Mouse (Mus musculus): ENCODE results near the gene Rnd2. TPM values are rescaled to one million over a fixed set of nuclear protein-coding genes. Genes with fewer than 3 reads are reported as not detected.
"Not testable (repeated sequence)": the region's sequence is repeated elsewhere in the genome, so short reads cannot be mapped to it uniquely, and the experiment has no call there.

Rnd2 gene
- polyA plus RNA-seq, 1 experiment: 4.3 TPM

GRCm38 (mm10) chr11:101472336-101472735 is 7.5 kb downstream of the Rnd2 start:
- peaks cover 10% of the 10 kb centered on the region for H3K4me1 ChIP-seq (replicated peaks; ENCODE audit: control insufficient read depth, insufficient read depth, low read length)
- H3K36me3 ChIP-seq (ENCODE audit: control insufficient read depth, insufficient read depth, low read length): no peaks in the 10 kb centered on the region
- WGBS: 86% methylated on average over 7 of the region's 7 CpGs
- no peaks in the 10 kb centered on the region for H3K27me3 ChIP-seq (ENCODE audit: control insufficient read depth, insufficient read depth, low read length)
- TF ChIP-seq CTCF (IDR thresholded peaks at IDR 0.05; ENCODE audit: borderline replicate concordance, control insufficient read depth, extremely low read depth, insufficient read depth, low read length, poor library complexity) (no peak), POLR2A (IDR thresholded peaks at IDR 0.05; ENCODE audit: control insufficient read depth, extremely low read depth, insufficient read depth, low read length, poor library complexity) (no peak)
- H3K4me3 ChIP-seq (ENCODE audit: control insufficient read depth, insufficient read depth, low read length): no peak overlapping the region
- no peak overlapping the region for H3K27ac ChIP-seq (ENCODE audit: control insufficient read depth, insufficient read depth, low read length)
- no peak for DNase-seq

- H3K36me3 ChIP-seq (ENCODE audit: control insufficient read depth, insufficient read depth, low read length); DNase-seq; H3K4me3 ChIP-seq (ENCODE audit: control insufficient read depth, insufficient read depth, low read length); H3K27ac ChIP-seq (ENCODE audit: control insufficient read depth, insufficient read depth, low read length); H3K4me1 ChIP-seq (replicated peaks; ENCODE audit: control insufficient read depth, insufficient read depth, low read length); H3K27me3 ChIP-seq (ENCODE audit: control insufficient read depth, insufficient read depth, low read length): not testable (repeated sequence)
- 74% methylated on average over 1 of the region's 1 CpGs for WGBS
Observed at GRCm38 (mm10) chr11:101473686-101474085, 8.9 kb downstream of the Rnd2 start.

GRCm38 (mm10) chr11:101474298-101474697 is 9.5 kb downstream of the Rnd2 start:
- no peaks in the 10 kb centered on the region for H3K4me1 ChIP-seq (replicated peaks; ENCODE audit: control insufficient read depth, insufficient read depth, low read length)
- no peak for TF ChIP-seq CTCF (IDR thresholded peaks at IDR 0.05; ENCODE audit: borderline replicate concordance, control insufficient read depth, extremely low read depth, insufficient read depth, low read length, poor library complexity)
- TF ChIP-seq POLR2A (IDR thresholded peaks at IDR 0.05; ENCODE audit: control insufficient read depth, extremely low read depth, insufficient read depth, low read length, poor library complexity): no peak

GRCm38 (mm10) chr11:101476361-101476760 is 11.6 kb downstream of the Rnd2 start:
- H3K4me3 ChIP-seq (ENCODE audit: control insufficient read depth, insufficient read depth, low read length); DNase-seq; H3K4me1 ChIP-seq (replicated peaks; ENCODE audit: control insufficient read depth, insufficient read depth, low read length); H3K27me3 ChIP-seq (ENCODE audit: control insufficient read depth, insufficient read depth, low read length); H3K36me3 ChIP-seq (ENCODE audit: control insufficient read depth, insufficient read depth, low read length); H3K27ac ChIP-seq (ENCODE audit: control insufficient read depth, insufficient read depth, low read length): not testable (repeated sequence)
- WGBS: 94% methylated on average over 4 of the region's 4 CpGs

More at GRCm38 (mm10) chr11:101474298-101474697, 9.5 kb downstream of the Rnd2 start:
- DNase-seq: no peak
- Histone ChIP-seq H3K4me3 (ENCODE audit: control insufficient read depth, insufficient read depth, low read length) (no peak overlapping the region), H3K27ac (ENCODE audit: control insufficient read depth, insufficient read depth, low read length) (no peak overlapping the region), H3K27me3 (ENCODE audit: control insufficient read depth, insufficient read depth, low read length) (no peaks in the 10 kb centered on the region), H3K36me3 (ENCODE audit: control insufficient read depth, insufficient read depth, low read length) (no peaks in the 10 kb centered on the region)
- 87% methylated on average over 5 of the region's 5 CpGs for WGBS

- Histone ChIP-seq H3K36me3 (ENCODE audit: control insufficient read depth, insufficient read depth, low read length) (no peaks in the 10 kb centered on the region), H3K4me1 (replicated peaks; ENCODE audit: control insufficient read depth, insufficient read depth, low read length) (no peaks in the 10 kb centered on the region), H3K27ac (ENCODE audit: control insufficient read depth, insufficient read depth, low read length) (no peak overlapping the region), H3K27me3 (ENCODE audit: control insufficient read depth, insufficient read depth, low read length) (no peaks in the 10 kb centered on the region), H3K4me3 (ENCODE audit: control insufficient read depth, insufficient read depth, low read length) (no peak overlapping the region)
- TF ChIP-seq POLR2A (IDR thresholded peaks at IDR 0.05; ENCODE audit: control insufficient read depth, extremely low read depth, insufficient read depth, low read length, poor library complexity) (no peak), CTCF (IDR thresholded peaks at IDR 0.05; ENCODE audit: borderline replicate concordance, control insufficient read depth, extremely low read depth, insufficient read depth, low read length, poor library complexity) (no peak)
- DNase-seq: no peak
- 56% methylated on average over 4 of the region's 4 CpGs for WGBS
Observed at GRCm38 (mm10) chr11:101477194-101477551, 12.4 kb downstream of the Rnd2 start.

GRCm38 (mm10) chr11:101477552-101478211 is 12.9 kb downstream of the Rnd2 start:
- 89% methylated on average over 10 of the region's 10 CpGs for WGBS

GRCm38 (mm10) chr11:101479171-101479635 is 14.4 kb downstream of the Rnd2 start:
- 59% methylated on average over 18 of the region's 18 CpGs for WGBS
- Histone ChIP-seq H3K36me3 (ENCODE audit: control insufficient read depth, insufficient read depth, low read length) (no peaks in the 10 kb centered on the region), H3K4me1 (replicated peaks; ENCODE audit: control insufficient read depth, insufficient read depth, low read length) (no peaks in the 10 kb centered on the region), H3K27ac (ENCODE audit: control insufficient read depth, insufficient read depth, low read length) (no peak overlapping the region), H3K27me3 (ENCODE audit: control insufficient read depth, insufficient read depth, low read length) (no peaks in the 10 kb centered on the region), H3K4me3 (ENCODE audit: control insufficient read depth, insufficient read depth, low read length) (no peak overlapping the region)
- no peak for DNase-seq
- no peak for TF ChIP-seq POLR2A (IDR thresholded peaks at IDR 0.05; ENCODE audit: control insufficient read depth, extremely low read depth, insufficient read depth, low read length, poor library complexity)
- no peak for TF ChIP-seq CTCF (IDR thresholded peaks at IDR 0.05; ENCODE audit: borderline replicate concordance, control insufficient read depth, extremely low read depth, insufficient read depth, low read length, poor library complexity)

More at GRCm38 (mm10) chr11:101477552-101478211, 12.9 kb downstream of the Rnd2 start:
- no peaks in the 10 kb centered on the region for H3K27me3 ChIP-seq (ENCODE audit: control insufficient read depth, insufficient read depth, low read length)
- H3K36me3 ChIP-seq (ENCODE audit: control insufficient read depth, insufficient read depth, low read length): no peaks in the 10 kb centered on the region
- DNase-seq: no peak
- H3K4me3 ChIP-seq (ENCODE audit: control insufficient read depth, insufficient read depth, low read length): no peak overlapping the region
- TF ChIP-seq POLR2A (IDR thresholded peaks at IDR 0.05; ENCODE audit: control insufficient read depth, extremely low read depth, insufficient read depth, low read length, poor library complexity) (no peak), CTCF (IDR thresholded peaks at IDR 0.05; ENCODE audit: borderline replicate concordance, control insufficient read depth, extremely low read depth, insufficient read depth, low read length, poor library complexity) (no peak)
- no peaks in the 10 kb centered on the region for H3K4me1 ChIP-seq (replicated peaks; ENCODE audit: control insufficient read depth, insufficient read depth, low read length)
- no peak overlapping the region for H3K27ac ChIP-seq (ENCODE audit: control insufficient read depth, insufficient read depth, low read length)
